Mouse (Mus musculus) bone marrow macrophage, adult 2 months (primary cell): ENCODE measurements around the gene Tanc1.

Experiments used
- CTCF ChIP-seq: IDR thresholded peaks from 2 replicates; pipeline ENCODE4 v1.5.1; 2012; ENCODE audit warnings: low read depth, mild to moderate bottlenecking, low read length, moderate library complexity
- POLR2A ChIP-seq: IDR thresholded peaks from 2 replicates; pipeline ENCODE4 v1.6.1; 2012; ENCODE audit warnings: mild to moderate bottlenecking, low read depth, low read length, borderline replicate concordance

DNA sequence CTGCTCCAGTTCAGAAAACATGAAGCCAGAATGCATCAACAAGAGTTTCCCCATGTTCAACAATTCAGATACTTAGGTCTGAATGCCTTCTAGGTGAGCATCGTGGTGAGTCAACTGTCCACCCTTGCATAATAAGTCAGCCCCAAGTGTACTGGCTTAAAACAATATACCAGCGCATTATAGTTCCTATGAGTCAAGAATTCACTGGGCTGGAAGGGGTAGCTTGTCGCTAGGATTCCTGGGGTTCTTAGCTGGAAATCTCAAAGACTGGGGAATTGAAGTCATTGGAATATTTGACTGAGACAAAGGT lies 23.8 kb upstream of the Tanc1 start:
- TF ChIP-seq POLR2A: no peak
- TF ChIP-seq CTCF: no peak
